Mouse (Mus musculus): ENCODE measurements at regions not wholly inside any gene's neighbourhood (a gene's known extent, or its start where the extent isn't known, plus 50 kb on each side); places are given as distances from the start of the nearest gene placed in this dataset.

- TF ChIP-seq TAL1 (IDR thresholded peaks at IDR 0.05; ENCODE audit: low read length) (no peak), USF1 (IDR thresholded peaks at IDR 0.05; ENCODE audit: low read depth, low read length) (no peak), UBTF (IDR thresholded peaks at IDR 0.05; ENCODE audit: borderline replicate concordance, insufficient read depth, low read depth, low read length) (no peak), E2F4 (IDR thresholded peaks at IDR 0.05; ENCODE audit: borderline replicate concordance, low read depth, low read length) (no peak), SMC3 (IDR thresholded peaks at IDR 0.05; ENCODE audit: low read depth, low read length) (no peak), CTCF (IDR thresholded peaks at IDR 0.05 in 2 of 3, conservative IDR thresholded peaks at IDR 0.05 in 1 of 3; ENCODE audit: control insufficient read depth in 1 of 3, insufficient read depth in 1 of 3, low read depth in 2 of 3, low read length in 3 of 3, poor library complexity in 1 of 3, severe bottlenecking in 1 of 3) (no peak), POLR2A (IDR thresholded peaks at IDR 0.05; ENCODE audit: control insufficient read depth in 1 of 2, insufficient read depth in 1 of 2, low read depth in 1 of 2, low read length in 2 of 2, poor library complexity in 1 of 2) (no peak), POLR2AphosphoS5 (IDR thresholded peaks at IDR 0.05; ENCODE audit: borderline replicate concordance, low read depth, low read length) (no peak), ZKSCAN1 (IDR thresholded peaks at IDR 0.05; ENCODE audit: low read depth, low read length) (no peak)
These were observed 544.7 kb downstream of the Tmem182 start for GRCm38 (mm10) chr1:41349798-41350758.
